Mouse (Mus musculus) kidney, postnatal 0 days (tissue): Measurements from ENCODE around the gene Lyz2. TPM values are rescaled to one million over a fixed set of nuclear protein-coding genes. Genes with fewer than 3 reads are reported as not detected.
"Not testable (repeated sequence)": the region's sequence is repeated elsewhere in the genome, so short reads cannot be mapped to it uniquely, and the experiment has no call there.

Experiments used
- ATAC-seq: fragments of 200-750 bp; cut with Nextera tagmentation; replicated peaks from 2 replicates; pipeline ENCODE4 v1.8.0; 2017; ENCODE audit warnings: low read depth, moderate number of reproducible peaks, moderate TSS enrichment, moderate library complexity; ENCODE audit not compliant: low FRiP score
- DNase-seq: peaks from one replicate; pipeline ENCODE4 v3.0.0-alpha.2; 2016; ENCODE audit warnings: low spot score
- H3K27ac ChIP-seq: fragments of 300-500 bp; sonication (generic); 2 replicates; pipeline ENCODE4 v1.5.1; 2014; ENCODE audit warnings: mild to moderate bottlenecking
- H3K27me3 ChIP-seq: fragments of 300-500 bp; sonication (generic); 2 replicates; pipeline ENCODE4 v1.6.1; 2014; ENCODE audit warnings: low read length, mixed read lengths; ENCODE audit not compliant: insufficient read depth
- H3K36me3 ChIP-seq: fragments of 300-500 bp; sonication (generic); 2 replicates; pipeline ENCODE4 v1.6.1; 2014; ENCODE audit warnings: low read length, mixed read lengths; ENCODE audit not compliant: insufficient read depth
- H3K4me1 ChIP-seq: fragments of 300-500 bp; sonication (generic); replicated peaks from 2 replicates; pipeline ENCODE4 v1.6.1; 2014; ENCODE audit warnings: antibody characterized with exemption, low read length, mixed read lengths; ENCODE audit not compliant: insufficient read depth
- H3K4me2 ChIP-seq: fragments of 300-500 bp; sonication (generic); 2 replicates; pipeline ENCODE4 v1.6.1; 2014; ENCODE audit warnings: mild to moderate bottlenecking, low read length, moderate library complexity, mixed read lengths
- H3K4me3 ChIP-seq: fragments of 300-500 bp; sonication (generic); replicated peaks from 2 replicates; pipeline ENCODE4 v1.5.1; 2014; ENCODE audit warnings: low read depth, low read length
- H3K9ac ChIP-seq: fragments of 300-500 bp; sonication (generic); 2 replicates; pipeline ENCODE4 v1.6.1; 2014; ENCODE audit warnings: low read depth, low read length
- H3K9me3 ChIP-seq: fragments of 300-500 bp; sonication (generic); replicated peaks from 2 replicates; pipeline ENCODE4 v1.6.1; 2016; ENCODE audit warnings: low read length, inconsistent platforms, mixed read lengths
- CTCF ChIP-seq: IDR thresholded peaks from 2 replicates; pipeline ENCODE4 v1.5.1; 2016; ENCODE audit warnings: antibody characterized with exemption, low read depth, mild to moderate bottlenecking, moderate library complexity
- WGBS: fragments of 180-500 bp; shearing (Covaris S2); extraction: QIAGEN DNeasy Blood & Tissue Kit; methylation state at CpG from one replicate; pipeline ENCODE4 v1.1.7; 2014; 5-methylcytosine and 5-hydroxymethylcytosine counted together
- polyA plus RNA-seq: library from polyadenylated mRNA; unstranded; fragments of >200 nt; fragmentation: Nextera tagmentation; extraction: Ambion mirVana; gene quantifications from 2 replicates; pipeline ENCODE4 v1.2.1, GENCODE M21; 2015

Lyz2 gene
- polyA plus RNA-seq, 1 experiment from 2014 or later = 73.2 TPM

GRCm38 (mm10) chr10:117284578-117285520 lies 2.7 kb upstream of the Lyz2 start:
- 82% methylated on average over 10 of the region's 10 CpGs for WGBS
- no peak overlapping the region for H3K27ac ChIP-seq
- H3K4me2 ChIP-seq = no peak overlapping the region
- no peaks in the 10 kb centered on the region for H3K36me3 ChIP-seq
- TF ChIP-seq CTCF = no peak
- no peaks in the 10 kb centered on the region for H3K27me3 ChIP-seq
- H3K9ac ChIP-seq = no peak overlapping the region
- no peak for ATAC-seq
- no peak overlapping the region for H3K4me3 ChIP-seq
- H3K4me1 ChIP-seq = no peaks in the 10 kb centered on the region
- no peak for DNase-seq
- no peaks in the 10 kb centered on the region for H3K9me3 ChIP-seq

GRCm38 (mm10) chr10:117283871-117284577 lies 1.9 kb upstream of the Lyz2 start:
- no peak overlapping the region for H3K4me3 ChIP-seq
- H3K4me2 ChIP-seq = no peak overlapping the region
- no peaks in the 10 kb centered on the region for H3K9me3 ChIP-seq
- TF ChIP-seq CTCF = no peak
- 83% methylated on average over 7 of the region's 7 CpGs for WGBS
- H3K9ac ChIP-seq = no peak overlapping the region
- H3K27me3 ChIP-seq = no peaks in the 10 kb centered on the region
- ATAC-seq (no peak), DNase-seq (no peak)
- no peaks in the 10 kb centered on the region for H3K36me3 ChIP-seq
- H3K4me1 ChIP-seq = no peaks in the 10 kb centered on the region
- no peak overlapping the region for H3K27ac ChIP-seq

GRCm38 (mm10) chr10:117283196-117283595 lies 1.1 kb upstream of the Lyz2 start:
- not testable (repeated sequence) for DNase-seq, H3K9ac ChIP-seq, H3K27ac ChIP-seq, H3K36me3 ChIP-seq, H3K9me3 ChIP-seq, ATAC-seq, H3K4me2 ChIP-seq, H3K4me3 ChIP-seq, H3K4me1 ChIP-seq, H3K27me3 ChIP-seq
- 83% methylated on average over 4 of the region's 4 CpGs for WGBS

GRCm38 (mm10) chr10:117282551-117282950 lies 430 bp upstream of the Lyz2 start:
- Histone ChIP-seq H3K4me2 (no peak overlapping the region), H3K27me3 (no peaks in the 10 kb centered on the region), H3K4me1 (no peaks in the 10 kb centered on the region), H3K9ac (no peak overlapping the region), H3K36me3 (no peaks in the 10 kb centered on the region), H3K9me3 (no peaks in the 10 kb centered on the region), H3K27ac (no peak overlapping the region), H3K4me3 (no peak overlapping the region)
- WGBS = 81% methylated on average over 2 of the region's 2 CpGs
- no peak for ATAC-seq
- no peak for TF ChIP-seq CTCF
- DNase-seq = no peak

GRCm38 (mm10) chr10:117281381-117281920 lies 670 bp downstream of the Lyz2 start:
- no peak overlapping the region for H3K4me3 ChIP-seq
- no peaks in the 10 kb centered on the region for H3K36me3 ChIP-seq
- no peaks in the 10 kb centered on the region for H3K4me1 ChIP-seq
- DNase-seq (no peak), ATAC-seq (no peak)
- H3K27ac ChIP-seq = no peak overlapping the region
- no peaks in the 10 kb centered on the region for H3K9me3 ChIP-seq
- WGBS = 75% methylated on average over 7 of the region's 7 CpGs
- H3K27me3 ChIP-seq = no peaks in the 10 kb centered on the region
- H3K4me2 ChIP-seq = no peak overlapping the region
- TF ChIP-seq CTCF = no peak
- H3K9ac ChIP-seq = no peak overlapping the region

- Histone ChIP-seq H3K27me3 (no peaks in the 10 kb centered on the region), H3K9me3 (no peaks in the 10 kb centered on the region), H3K4me3 (no peak overlapping the region), H3K27ac (no peak overlapping the region), H3K36me3 (no peaks in the 10 kb centered on the region), H3K9ac (no peak overlapping the region), H3K4me1 (no peaks in the 10 kb centered on the region), H3K4me2 (no peak overlapping the region)
- no peak for ATAC-seq
- WGBS = 71% methylated on average over 1 of the region's 1 CpGs
- TF ChIP-seq CTCF = no peak
- no peak for DNase-seq
Measured at GRCm38 (mm10) chr10:117280000-117280399, 2.1 kb downstream of the Lyz2 start.

- H3K27me3 ChIP-seq, H3K27ac ChIP-seq, ATAC-seq, H3K36me3 ChIP-seq, H3K9me3 ChIP-seq, H3K9ac ChIP-seq, H3K4me2 ChIP-seq, DNase-seq, H3K4me3 ChIP-seq, H3K4me1 ChIP-seq: not testable (repeated sequence)
- 61% methylated on average over 2 of the region's 2 CpGs for WGBS
Measured at GRCm38 (mm10) chr10:117278510-117278909, 3.6 kb downstream of the Lyz2 start.

GRCm38 (mm10) chr10:117277779-117278178 lies 4.3 kb downstream of the Lyz2 start:
- H3K9me3 ChIP-seq, H3K36me3 ChIP-seq, H3K4me1 ChIP-seq, ATAC-seq, H3K27me3 ChIP-seq, DNase-seq, H3K27ac ChIP-seq, H3K9ac ChIP-seq, H3K4me2 ChIP-seq, H3K4me3 ChIP-seq: not testable (repeated sequence)
- WGBS = 85% methylated on average over 9 of the region's 9 CpGs
